Mouse (Mus musculus) liver, embryonic 14.5 days (tissue): ENCODE data around the gene Olfr550. TPM values are rescaled to one million over a fixed set of nuclear protein-coding genes. Genes with fewer than 3 reads are reported as not detected.

Experiments
- ATAC-seq: fragments of 200-750 bp; cut with Nextera tagmentation; 2 replicates; pipeline ENCODE4 v1.8.0; 2017; ENCODE audit warnings: moderate number of reproducible peaks, mild to moderate bottlenecking, moderate library complexity; ENCODE audit not compliant: insufficient read depth
- DNase-seq, 3 experiments: peaks; one replicate each; pipeline ENCODE4 v3.0.0-alpha.2; 2012 to 2013; ENCODE audit warnings: low read depth in 3 of 3, low spot score in 3 of 3
- H3K27ac ChIP-seq: fragments of 300-500 bp; sonication (generic); 2 replicates; pipeline ENCODE4 v1.5.1; 2014; ENCODE audit warnings: moderate library complexity, mild to moderate bottlenecking, control low read depth, inconsistent platforms
- H3K27me3 ChIP-seq: fragments of 300-500 bp; sonication (generic); 2 replicates; pipeline ENCODE4 v1.6.1; 2014; ENCODE audit warnings: mild to moderate bottlenecking, low read length, moderate library complexity; ENCODE audit not compliant: control insufficient read depth, insufficient read depth
- H3K36me3 ChIP-seq: fragments of 300-500 bp; sonication (generic); replicated peaks from 2 replicates; pipeline ENCODE4 v1.6.1; 2014; ENCODE audit warnings: low read depth; ENCODE audit not compliant: control insufficient read depth, insufficient read depth
- H3K4me1 ChIP-seq, 2 experiments: fragments of 200-500 bp in 1 of 2; fragments of 300-500 bp in 1 of 2; sonication (generic) in 1 of 2; replicated peaks; 2 replicates each; pipeline ENCODE4 v1.6.1; 2012 to 2014; ENCODE audit warnings: antibody characterized with exemption in 1 of 2, inconsistent platforms in 1 of 2, low read length in 1 of 2; ENCODE audit not compliant: control insufficient read depth in 2 of 2, insufficient read depth in 2 of 2
- H3K4me2 ChIP-seq: fragments of 300-500 bp; sonication (generic); 2 replicates; pipeline ENCODE4 v1.6.1; 2014; ENCODE audit warnings: low read depth, mild to moderate bottlenecking, control low read depth, moderate library complexity
- H3K4me3 ChIP-seq, 2 experiments: fragments of 200-500 bp in 1 of 2; fragments of 300-500 bp in 1 of 2; sonication (generic) in 1 of 2; 2 replicates each; pipeline ENCODE4 v1.5.1; 2012 to 2014; ENCODE audit warnings: low read depth in 2 of 2, low read length in 2 of 2, mild to moderate bottlenecking in 2 of 2, control low read depth in 1 of 2, inconsistent platforms in 1 of 2, moderate library complexity in 1 of 2; ENCODE audit not compliant: insufficient read depth in 1 of 2
- H3K9ac ChIP-seq: fragments of 300-500 bp; sonication (generic); replicated peaks from 2 replicates; pipeline ENCODE4 v1.6.1; 2014; ENCODE audit warnings: mild to moderate bottlenecking, control low read depth, moderate library complexity
- H3K9me3 ChIP-seq: fragments of 300-500 bp; sonication (generic); 2 replicates; pipeline ENCODE4 v1.6.1; 2016; ENCODE audit warnings: low read length, mixed read lengths; ENCODE audit not compliant: control insufficient read depth
- CTCF ChIP-seq: IDR thresholded peaks from 2 replicates; pipeline ENCODE4 v1.5.1; 2016; ENCODE audit warnings: antibody characterized with exemption, low read depth, control low read depth
- EP300 ChIP-seq: IDR thresholded peaks from 2 replicates; pipeline ENCODE4 v1.6.1; 2016; ENCODE audit warnings: antibody characterized with exemption, low read depth
- WGBS: fragments of 180-500 bp; shearing (Covaris S2); extraction: QIAGEN DNeasy Blood & Tissue Kit; methylation state at CpG from one replicate; pipeline ENCODE4 v1.1.7; 2014; ENCODE audit not compliant: insufficient replicate concordance; 5-methylcytosine and 5-hydroxymethylcytosine counted together
- polyA plus RNA-seq, 2 experiments: library from polyadenylated mRNA; depleted of rRNA in 1 of 2; stranded (reverse) in 1 of 2; unstranded in 1 of 2; fragments of >200 nt; fragmentation: Nextera tagmentation in 1 of 2; extraction: Ambion mirVana in 1 of 2; gene quantifications; 2 replicates each; pipeline versions ENCODE4 v1.2.1 to v1.2.3; 2012 to 2014

The Olfr550 gene
- polyA plus RNA-seq (2012; rRNA removed) (not detected in 2 replicates), polyA plus RNA-seq (2014; fragmentation: Nextera tagmentation; extraction: Ambion mirVana) (not detected in 2 replicates)

DNA sequence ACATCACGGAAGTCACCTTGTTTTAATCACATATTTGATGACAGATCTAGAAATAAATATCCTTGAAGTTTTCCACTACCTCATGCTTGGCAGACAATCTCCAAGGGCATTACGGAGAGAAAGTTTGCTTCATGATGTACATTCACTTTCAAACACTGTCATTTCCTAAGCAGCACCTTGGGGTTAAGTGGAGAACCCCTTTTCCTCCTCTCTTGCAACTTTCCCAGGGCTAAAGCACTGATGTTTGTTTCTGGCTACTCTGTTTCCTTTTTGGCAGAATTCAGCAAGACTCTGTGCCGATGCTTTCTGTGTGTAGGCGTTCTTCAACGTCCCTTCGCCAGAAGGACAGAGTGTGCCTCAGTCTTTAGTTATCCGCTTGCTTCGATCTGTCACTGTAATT is at the start of gene Olfr550:
Olfr550 (plus strand) TSS at position 301 of the 400 bp plus-strand sequence.
- no peak for TF ChIP-seq EP300
- TF ChIP-seq CTCF: no peak
- no peak within 1 kb of the TSS for H3K9ac ChIP-seq
- H3K4me2 ChIP-seq: no peak within 1 kb of the TSS

GRCm38 (mm10) chr7:102529052-102529451 is 42.2 kb upstream of the Olfr550 start:
- DNase-seq (no peak), ATAC-seq (no peak)
- no peaks in the 10 kb centered on the region for H3K4me1 ChIP-seq
- H3K4me2 ChIP-seq: no peak overlapping the region
- H3K36me3 ChIP-seq: no peaks in the 10 kb centered on the region
- H3K4me3 ChIP-seq: no peak overlapping the region
- H3K27ac ChIP-seq: no peak overlapping the region
- WGBS: 53% methylated on average over 1 of the region's 1 CpGs
- no peaks in the 10 kb centered on the region for H3K27me3 ChIP-seq
- no peak for TF ChIP-seq CTCF
- no peak for TF ChIP-seq EP300
- H3K9ac ChIP-seq: no peak overlapping the region
- no peaks in the 10 kb centered on the region for H3K9me3 ChIP-seq

More for the DNA sequence above, at the start of gene Olfr550:
- H3K27ac ChIP-seq: no peak within 1 kb of the TSS
- H3K4me1 ChIP-seq: no peaks in the 10 kb centered on the region
- H3K9me3 ChIP-seq: no peaks in the 10 kb centered on the region
- H3K4me3 ChIP-seq: no peak within 1 kb of the TSS
- no peaks in the 10 kb centered on the region for H3K27me3 ChIP-seq
- ATAC-seq (no peak), DNase-seq (no peak)
- 78% methylated on average over 8 of the region's 8 CpGs for WGBS
- no peaks in the 10 kb centered on the region for H3K36me3 ChIP-seq

GRCm38 (mm10) chr7:102534449-102534848 is 36.8 kb upstream of the Olfr550 start, which contains the start of gene Olfr547:
Gene Olfr547, plus strand, starts transcription at chr7:102534749.
- Histone ChIP-seq H3K9me3 (no peaks in the 10 kb centered on the region), H3K4me3 (no peak within 1 kb of the TSS), H3K27ac (no peak within 1 kb of the TSS), H3K36me3 (no peaks in the 10 kb centered on the region), H3K4me2 (no peak within 1 kb of the TSS), H3K27me3 (no peaks in the 10 kb centered on the region), H3K9ac (no peak within 1 kb of the TSS), H3K4me1 (no peaks in the 10 kb centered on the region)
- no peak for DNase-seq
- 38% methylated on average over 1 of the region's 1 CpGs for WGBS
- no peak for ATAC-seq
- TF ChIP-seq CTCF (no peak), EP300 (no peak)

DNA sequence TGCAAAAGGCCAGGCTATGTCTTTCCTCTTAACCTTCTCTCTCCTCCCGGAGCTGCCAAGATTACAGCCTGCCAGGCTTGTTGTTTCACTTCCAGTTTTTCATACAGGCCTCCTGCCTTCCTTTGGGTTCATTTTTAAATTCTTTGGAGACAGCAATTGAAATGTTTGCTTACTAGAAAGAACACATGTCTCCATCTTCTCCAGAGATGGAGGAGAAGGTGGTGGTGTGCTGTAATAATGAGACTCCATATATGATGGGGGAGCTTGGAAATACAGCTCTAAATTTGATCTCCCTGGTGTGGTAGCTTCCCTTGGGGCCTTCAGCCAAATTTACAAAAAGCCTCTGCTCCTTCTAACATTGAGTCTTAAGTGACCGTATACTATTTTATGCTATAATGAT is 30.6 kb upstream of the Olfr550 start, which contains the start of gene Olfr548-ps1:
Olfr548-ps1 (plus strand) TSS at position 301 of the 400 bp plus-strand sequence.
- TF ChIP-seq EP300 (no peak), CTCF (no peak)
- H3K4me3 ChIP-seq: no peak within 1 kb of the TSS
- H3K36me3 ChIP-seq: no peaks in the 10 kb centered on the region
- H3K9me3 ChIP-seq: no peaks in the 10 kb centered on the region
- 48% methylated on average over 2 of the region's 2 CpGs for WGBS
- no peak within 1 kb of the TSS for H3K9ac ChIP-seq
- no peak within 1 kb of the TSS for H3K27ac ChIP-seq
- H3K27me3 ChIP-seq: no peaks in the 10 kb centered on the region
- no peak within 1 kb of the TSS for H3K4me2 ChIP-seq
- no peaks in the 10 kb centered on the region for H3K4me1 ChIP-seq
- no peak for DNase-seq
- no peak for ATAC-seq

DNA sequence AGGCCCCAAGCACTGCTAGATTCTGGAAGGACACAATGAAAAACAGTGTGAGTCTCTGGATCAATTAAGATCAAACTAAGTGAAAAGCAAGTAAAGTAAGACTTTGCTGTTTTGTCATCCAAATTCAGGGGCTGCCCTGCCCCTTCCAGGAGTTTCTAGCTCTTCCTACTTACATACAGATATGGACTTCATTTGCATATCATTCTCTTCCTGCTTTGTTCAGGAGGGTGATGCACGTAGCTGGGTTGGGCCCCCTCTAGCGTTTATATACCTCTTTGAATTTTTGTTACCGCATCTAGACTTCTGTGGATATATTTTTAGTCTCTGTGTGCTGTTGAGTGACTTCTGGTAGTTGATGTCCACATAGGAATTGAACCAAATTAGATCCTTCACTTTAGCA is 30.0 kb upstream of the Olfr550 start:
- H3K27ac ChIP-seq: no peak overlapping the region
- H3K27me3 ChIP-seq: no peaks in the 10 kb centered on the region
- no peaks in the 10 kb centered on the region for H3K4me1 ChIP-seq
- no peak overlapping the region for H3K9ac ChIP-seq
- DNase-seq (no peak), ATAC-seq (no peak)
- TF ChIP-seq CTCF (no peak), EP300 (no peak)
- no peak overlapping the region for H3K4me2 ChIP-seq
- 31% methylated on average over 3 of the region's 3 CpGs for WGBS
- H3K36me3 ChIP-seq: no peaks in the 10 kb centered on the region
- no peaks in the 10 kb centered on the region for H3K9me3 ChIP-seq
- no peak overlapping the region for H3K4me3 ChIP-seq
